Comparison of ENCODE assay signal across 8 mouse cellular contexts in genomic region chr1:167231612-167232283, GRCm38 (mm10). TPM values are rescaled to one million over a fixed set of nuclear protein-coding genes. Genes with fewer than 3 reads are reported as not detected.
DNase-seq lines count a peak whose midpoint lies in the region; ATAC-seq lines count a peak whose summit lies in the region.

No protein-coding gene starts in this region.

- no peak overlapping the region for H3K4me3 ChIP-seq in hindbrain, embryonic 12.5 days
- no peak overlapping the region for H3K4me3 ChIP-seq in hindbrain, embryonic 10.5 days
- no peak overlapping the region for H3K4me3 ChIP-seq in intestine, embryonic 15.5 days (replicated peaks)

- H3K9me3 ChIP-seq in hindbrain, embryonic 12.5 days (replicated peaks): no peaks in the 10 kb centered on the region
- no peaks in the 10 kb centered on the region for H3K9me3 ChIP-seq in hindbrain, embryonic 10.5 days
- H3K9me3 ChIP-seq in intestine, embryonic 15.5 days: no peaks in the 10 kb centered on the region

- H3K4me2 ChIP-seq in hindbrain, embryonic 12.5 days (replicated peaks): no peak overlapping the region
- H3K4me2 ChIP-seq in intestine, embryonic 15.5 days (replicated peaks): no peak overlapping the region

- DNase-seq in hindbrain, embryonic 10.5 days (ENCODE audit: low spot score): no peak
- DNase-seq in 416B (ENCODE audit: low read depth): peak; percentile 75
- peak; percentile 58 for DNase-seq in Muller cell, postnatal 12 days (ENCODE audit: inconsistent ontology term)
- no peak for DNase-seq in embryo, embryonic 10.5 days (ENCODE audit: low spot score)
- no peak for DNase-seq in right cerebral cortex, postnatal 25 days

- no peak for ATAC-seq in hindbrain, embryonic 12.5 days (ENCODE audit: low FRiP score)
- peak; percentile 51 for ATAC-seq in intestine, embryonic 15.5 days
- ATAC-seq in inflammation-experienced regulatory T-cells, adult 6 months: no peak

- no peaks in the 10 kb centered on the region for H3K4me1 ChIP-seq in hindbrain, embryonic 12.5 days
- 0 out of 2 replicates have a peak, but pooled peaks cover under 1% of the 10 kb centered on the region for H3K4me1 ChIP-seq in hindbrain, embryonic 10.5 days (replicated peaks)
- no peaks in the 10 kb centered on the region for H3K4me1 ChIP-seq in intestine, embryonic 15.5 days (replicated peaks)

- H3K27me3 ChIP-seq in hindbrain, embryonic 12.5 days: no peaks in the 10 kb centered on the region
- H3K27me3 ChIP-seq in hindbrain, embryonic 10.5 days (ENCODE audit: insufficient read depth, poor library complexity, severe bottlenecking): no peaks in the 10 kb centered on the region
- H3K27me3 ChIP-seq in intestine, embryonic 15.5 days (replicated peaks): no peaks in the 10 kb centered on the region

- 0 out of 2 replicates have a peak overlapping the region, but pooled peaks have one; percentile 7 for H3K27ac ChIP-seq in hindbrain, embryonic 12.5 days
- no peak overlapping the region for H3K27ac ChIP-seq in hindbrain, embryonic 10.5 days
- H3K27ac ChIP-seq in intestine, embryonic 15.5 days: no peak overlapping the region

- no peak overlapping the region for H3K9ac ChIP-seq in hindbrain, embryonic 12.5 days
- H3K9ac ChIP-seq in intestine, embryonic 15.5 days: no peak overlapping the region

- WGBS in hindbrain, embryonic 12.5 days: 81% methylated on average over 17 of the region's 17 CpGs
- WGBS in hindbrain, embryonic 10.5 days: 84% methylated on average over 17 of the region's 17 CpGs
- 80% methylated on average over 17 of the region's 17 CpGs for WGBS in intestine, embryonic 15.5 days

- H3K36me3 ChIP-seq in hindbrain, embryonic 12.5 days: peaks cover 71% of the 10 kb centered on the region
- H3K36me3 ChIP-seq in hindbrain, embryonic 10.5 days: peaks cover 96% of the 10 kb centered on the region
- H3K36me3 ChIP-seq in intestine, embryonic 15.5 days: peaks cover 5% of the 10 kb centered on the region; the same call in 1 of the 2 replicates

RNA-seq across cellular contexts. Expression of gene Uck2, which starts 53.4 kb away (rescaled TPM):
- 98.6 and 112 TPM in 2 replicates for polyA plus RNA-seq in hindbrain, embryonic 12.5 days (2016; fragmentation: Nextera tagmentation; extraction: Ambion mirVana)
- 113 and 125 TPM in 2 replicates for polyA plus RNA-seq in hindbrain, embryonic 10.5 days (2016; fragmentation: Nextera tagmentation; extraction: Ambion mirVana)
- polyA plus RNA-seq in intestine, embryonic 15.5 days (2015; fragmentation: Nextera tagmentation; extraction: Ambion mirVana): 49.5 and 52.3 TPM in 2 replicates
- polyA plus RNA-seq in inflammation-experienced regulatory T-cells, adult 6 months (2017; shearing (Covaris generic)): 10 to 100 TPM; 22.3 to 28.8 (median 23.2) TPM

Comparison
In these comparisons a context has a peak if more than half of its experiments do, and no peak if none do; other contexts are left out.
1. DNase-seq: peak in 416B (single experiment) and Muller cell, postnatal 12 days (single experiment); none in hindbrain, embryonic 10.5 days (single experiment), embryo, embryonic 10.5 days (single experiment) and right cerebral cortex, postnatal 25 days (single experiment).